Mouse (Mus musculus): ENCODE data around the gene Mcpt9. TPM values are rescaled to one million over a fixed set of nuclear protein-coding genes. Genes with fewer than 3 reads are reported as not detected.
"Not testable (repeated sequence)": the region's sequence is repeated elsewhere in the genome, so short reads cannot be mapped to it uniquely, and the experiment has no call there.

Gene Mcpt9
- total and polyA plus RNA-seq, 3 experiments = not detected

GRCm38 (mm10) chr14:56019446-56019845 is 10.8 kb downstream of the Mcpt9 start:
- H3K79me2 ChIP-seq (replicated peaks; ENCODE audit: control insufficient read depth, insufficient read depth, low read length) = no peaks in the 10 kb centered on the region
- H3K27me3 ChIP-seq (ENCODE audit: control insufficient read depth, insufficient read depth, low read length) = no peaks in the 10 kb centered on the region
- no peak overlapping the region for H3K27ac ChIP-seq
- intact Hi-C loops (cut with DNase I) = no loop called here
- TF ChIP-seq CTCF (IDR thresholded peaks at IDR 0.05) (no peak), EP300 (IDR thresholded peaks at IDR 0.05; ENCODE audit: insufficient read depth, low read depth, low read length) (no peak), POLR2A (IDR thresholded peaks at IDR 0.05; ENCODE audit: insufficient read depth, low read depth, low read length) (no peak)
- H3K4me1 ChIP-seq (ENCODE audit: control insufficient read depth, insufficient read depth, low read length) = no peaks in the 10 kb centered on the region
- H3K9ac ChIP-seq (ENCODE audit: low read depth, low read length) = no peak overlapping the region
- WGBS = 34% methylated on average over 1 of the region's 1 CpGs
- H3K36me3 ChIP-seq (ENCODE audit: control insufficient read depth, insufficient read depth, low read length) = no peaks in the 10 kb centered on the region
- no peak overlapping the region for H3K4me3 ChIP-seq
- no peak for DNase-seq

- H3K4me1 ChIP-seq (ENCODE audit: control insufficient read depth, insufficient read depth, low read length); intact Hi-C loops (cut with DNase I); DNase-seq; H3K79me2 ChIP-seq (replicated peaks; ENCODE audit: control insufficient read depth, insufficient read depth, low read length); H3K27me3 ChIP-seq (ENCODE audit: control insufficient read depth, insufficient read depth, low read length); H3K27ac ChIP-seq; H3K36me3 ChIP-seq (ENCODE audit: control insufficient read depth, insufficient read depth, low read length); H3K9ac ChIP-seq (ENCODE audit: low read depth, low read length); H3K4me3 ChIP-seq: not testable (repeated sequence)
- 59% methylated on average over 3 of the region's 3 CpGs for WGBS
These were observed 12.6 kb downstream of the Mcpt9 start, which contains the start of gene Mcpt1 for GRCm38 (mm10) chr14:56017671-56018070. Gene Mcpt1 (plus strand): TSS chr14:56017971.

GRCm38 (mm10) chr14:56013924-56014323 is 16.4 kb downstream of the Mcpt9 start:
- DNase-seq = no peak
- Histone ChIP-seq H3K4me3 (no peak overlapping the region), H3K9ac (ENCODE audit: low read depth, low read length) (no peak overlapping the region), H3K27ac (no peak overlapping the region), H3K79me2 (replicated peaks; ENCODE audit: control insufficient read depth, insufficient read depth, low read length) (no peaks in the 10 kb centered on the region), H3K27me3 (ENCODE audit: control insufficient read depth, insufficient read depth, low read length) (no peaks in the 10 kb centered on the region), H3K36me3 (ENCODE audit: control insufficient read depth, insufficient read depth, low read length) (no peaks in the 10 kb centered on the region), H3K4me1 (ENCODE audit: control insufficient read depth, insufficient read depth, low read length) (no peaks in the 10 kb centered on the region)
- TF ChIP-seq EP300 (IDR thresholded peaks at IDR 0.05; ENCODE audit: insufficient read depth, low read depth, low read length) = no peak
- no peak for TF ChIP-seq CTCF (IDR thresholded peaks at IDR 0.05)
- no peak for TF ChIP-seq POLR2A (IDR thresholded peaks at IDR 0.05; ENCODE audit: insufficient read depth, low read depth, low read length)
- intact Hi-C loops (cut with DNase I) = no loop called here
- 80% methylated on average over 2 of the region's 2 CpGs for WGBS

GRCm38 (mm10) chr14:56013147-56013546 is 17.1 kb downstream of the Mcpt9 start:
- WGBS = 48% methylated on average over 3 of the region's 3 CpGs
- no peak overlapping the region for H3K27ac ChIP-seq
- TF ChIP-seq CTCF (IDR thresholded peaks at IDR 0.05) (no peak), POLR2A (IDR thresholded peaks at IDR 0.05; ENCODE audit: insufficient read depth, low read depth, low read length) (no peak), EP300 (IDR thresholded peaks at IDR 0.05; ENCODE audit: insufficient read depth, low read depth, low read length) (no peak)
- H3K4me1 ChIP-seq (ENCODE audit: control insufficient read depth, insufficient read depth, low read length) = no peaks in the 10 kb centered on the region
- H3K4me3 ChIP-seq = no peak overlapping the region
- H3K36me3 ChIP-seq (ENCODE audit: control insufficient read depth, insufficient read depth, low read length) = no peaks in the 10 kb centered on the region
- H3K9ac ChIP-seq (ENCODE audit: low read depth, low read length) = no peak overlapping the region
- intact Hi-C loops (cut with DNase I) = no loop called here
- no peaks in the 10 kb centered on the region for H3K79me2 ChIP-seq (replicated peaks; ENCODE audit: control insufficient read depth, insufficient read depth, low read length)
- no peak for DNase-seq
- no peaks in the 10 kb centered on the region for H3K27me3 ChIP-seq (ENCODE audit: control insufficient read depth, insufficient read depth, low read length)

- H3K4me1 ChIP-seq (ENCODE audit: control insufficient read depth, insufficient read depth, low read length); H3K4me3 ChIP-seq; H3K79me2 ChIP-seq (replicated peaks; ENCODE audit: control insufficient read depth, insufficient read depth, low read length); DNase-seq; intact Hi-C loops (cut with DNase I); H3K27me3 ChIP-seq (ENCODE audit: control insufficient read depth, insufficient read depth, low read length); H3K36me3 ChIP-seq (ENCODE audit: control insufficient read depth, insufficient read depth, low read length); H3K9ac ChIP-seq (ENCODE audit: low read depth, low read length); H3K27ac ChIP-seq: not testable (repeated sequence)
- WGBS = 53% methylated on average over 2 of the region's 3 CpGs
These were observed 42.8 kb downstream of the Mcpt9 start for GRCm38 (mm10) chr14:55987464-55987863.

Other genes with a start within 250 kb of the Mcpt9 start
- gene Adcy4, start 246.4 kb downstream of the Mcpt9 start, total RNA-seq (2021) = 10 to 100 TPM; 16.1 to 20.3 TPM
- gene Adcy4, start 246.4 kb downstream of the Mcpt9 start, polyA plus RNA-seq (2012; rRNA removed) = 36.5 and 40.0 TPM in 2 replicates
- 1 to 10 TPM; 2.2 to 2.4 TPM for gene Ripk3, start 241.6 kb downstream of the Mcpt9 start, total RNA-seq (2021)
- 3.5 and 4.1 TPM in 2 replicates for gene Ripk3, start 241.6 kb downstream of the Mcpt9 start, polyA plus RNA-seq (2012; rRNA removed)
- gene Nfatc4, start 207.4 kb downstream of the Mcpt9 start, total RNA-seq (2021) = 1 to 10 TPM; 3.6 to 5.1 TPM
- 6.0 and 7.3 TPM in 2 replicates for gene Nfatc4, start 207.4 kb downstream of the Mcpt9 start, polyA plus RNA-seq (2012; rRNA removed)
- 1 to 10 TPM; 6.2 to 6.8 TPM for gene Nynrin, start 176.5 kb downstream of the Mcpt9 start, total RNA-seq (2021)
- gene Nynrin, start 176.5 kb downstream of the Mcpt9 start, polyA plus RNA-seq (2012; rRNA removed) = 3.5 and 3.8 TPM in 2 replicates
- under 1 TPM in 1 of 2 experiments, not detected in 1; 0.18 TPM for gene Cbln3, start 146.1 kb downstream of the Mcpt9 start, total RNA-seq (2021)
- gene Cbln3, start 146.1 kb downstream of the Mcpt9 start, polyA plus RNA-seq (2012; rRNA removed) = 0.06 TPM in 2 replicates
- 10 to 100 TPM in 1 of 2 experiments, 1 to 10 TPM in 1; 8.8 to 11.6 TPM for gene Khnyn, start 145.5 kb downstream of the Mcpt9 start, total RNA-seq (2021)
- 9.3 and 13.3 TPM in 2 replicates for gene Khnyn, start 145.5 kb downstream of the Mcpt9 start, polyA plus RNA-seq (2012; rRNA removed)
- 100 to 1,000 TPM; 112 to 127 TPM for gene Sdr39u1, start 130.2 kb downstream of the Mcpt9 start, total RNA-seq (2021)
- 142 and 156 TPM in 2 replicates for gene Sdr39u1, start 130.2 kb downstream of the Mcpt9 start, polyA plus RNA-seq (2012; rRNA removed)
- 1 to 10 TPM; 1.3 to 1.8 TPM for gene Cma1, start 85.8 kb downstream of the Mcpt9 start, total RNA-seq (2021)
- 2.1 and 2.5 TPM in 2 replicates for gene Cma1, start 85.8 kb downstream of the Mcpt9 start, polyA plus RNA-seq (2012; rRNA removed)
- gene Cma2, start 79.5 kb downstream of the Mcpt9 start, total RNA-seq (2021) = not detected
- gene Cma2, start 79.5 kb downstream of the Mcpt9 start, polyA plus RNA-seq (2012; rRNA removed) = not detected in 2 replicates
- gene Mcpt1, start 12.5 kb downstream of the Mcpt9 start, total RNA-seq (2021) = not detected
- not detected in 2 replicates for gene Mcpt1, start 12.5 kb downstream of the Mcpt9 start, polyA plus RNA-seq (2012; rRNA removed)
- not detected for gene Mcpt2, start 11.5 kb upstream of the Mcpt9 start, total RNA-seq (2021)
- not detected in 2 replicates for gene Mcpt2, start 11.5 kb upstream of the Mcpt9 start, polyA plus RNA-seq (2012; rRNA removed)
- 1 to 10 TPM; 1.2 to 1.3 TPM for gene Mcpt4, start 31.8 kb upstream of the Mcpt9 start, total RNA-seq (2021)
- 2.4 and 2.8 TPM in 2 replicates for gene Mcpt4, start 31.8 kb upstream of the Mcpt9 start, polyA plus RNA-seq (2012; rRNA removed)
- gene Mcpt8, start 54.8 kb upstream of the Mcpt9 start, total RNA-seq (2021) = not detected
- 0.23 TPM in 1 of 2 replicates, not detected in the other for gene Mcpt8, start 54.8 kb upstream of the Mcpt9 start, polyA plus RNA-seq (2012; rRNA removed)
- gene Ctsg, start 72.1 kb upstream of the Mcpt9 start, total RNA-seq (2021) = not detected
- gene Ctsg, start 72.1 kb upstream of the Mcpt9 start, polyA plus RNA-seq (2012; rRNA removed) = not detected in 2 replicates
- gene Gzme, start 90.1 kb upstream of the Mcpt9 start, total RNA-seq (2021) = not detected
- not detected in 2 replicates for gene Gzme, start 90.1 kb upstream of the Mcpt9 start, polyA plus RNA-seq (2012; rRNA removed)
- not detected for gene Gzmd, start 102.1 kb upstream of the Mcpt9 start, total RNA-seq (2021)
- not detected in 2 replicates for gene Gzmd, start 102.1 kb upstream of the Mcpt9 start, polyA plus RNA-seq (2012; rRNA removed)
- not detected for gene Gzmg, start 129.1 kb upstream of the Mcpt9 start, total RNA-seq (2021)
- not detected in 2 replicates for gene Gzmg, start 129.1 kb upstream of the Mcpt9 start, polyA plus RNA-seq (2012; rRNA removed)
- not detected for gene Gzmn, start 144.1 kb upstream of the Mcpt9 start, total RNA-seq (2021)
- not detected in 2 replicates for gene Gzmn, start 144.1 kb upstream of the Mcpt9 start, polyA plus RNA-seq (2012; rRNA removed)
- not detected for gene Gzmf, start 180.9 kb upstream of the Mcpt9 start, total RNA-seq (2021)
- gene Gzmf, start 180.9 kb upstream of the Mcpt9 start, polyA plus RNA-seq (2012; rRNA removed) = not detected in 2 replicates
- gene Gzmc, start 204.2 kb upstream of the Mcpt9 start, total RNA-seq (2021) = not detected
- gene Gzmc, start 204.2 kb upstream of the Mcpt9 start, polyA plus RNA-seq (2012; rRNA removed) = not detected in 2 replicates
- under 1 TPM; 0.23 to 0.36 TPM for gene Gzmb, start 231.8 kb upstream of the Mcpt9 start, total RNA-seq (2021)
- gene Gzmb, start 231.8 kb upstream of the Mcpt9 start, polyA plus RNA-seq (2012; rRNA removed) = 0.64 TPM in 1 of 2 replicates, not detected in the other